Mouse (Mus musculus) heart, adult 2 months (tissue): ENCODE measurements around the gene Inca1. TPM values are rescaled to one million over a fixed set of nuclear protein-coding genes. Genes with fewer than 3 reads are reported as not detected.

ENCODE experiments used
- DNase-seq, 2 experiments: peaks; one replicate each; pipeline ENCODE4 v3.0.0; 2021
- H3K27ac ChIP-seq: fragments of 200-600 bp; 2 replicates; pipeline ENCODE4 v1.8.1; 2022
- H3K27me3 ChIP-seq: fragments of 200-500 bp; 2 replicates; pipeline ENCODE4 v1.6.1; 2012; ENCODE audit warnings: mild to moderate bottlenecking, low read length, inconsistent platforms, mixed read lengths; ENCODE audit not compliant: control insufficient read depth, insufficient read depth
- H3K36me3 ChIP-seq: fragments of 200-500 bp; 2 replicates; pipeline ENCODE4 v1.6.1; 2012; ENCODE audit warnings: low read length, inconsistent platforms; ENCODE audit not compliant: control insufficient read depth, insufficient read depth
- H3K4me1 ChIP-seq: fragments of 200-500 bp; 2 replicates; pipeline ENCODE4 v1.6.1; 2011; ENCODE audit warnings: low read length; ENCODE audit not compliant: control insufficient read depth, insufficient read depth
- H3K4me3 ChIP-seq: fragments of 200-600 bp; 2 replicates; pipeline ENCODE4 v1.8.1; 2022
- H3K79me2 ChIP-seq: fragments of 200-500 bp; replicated peaks from 2 replicates; pipeline ENCODE4 v1.6.1; 2012; ENCODE audit warnings: mild to moderate bottlenecking, inconsistent platforms, low read length, moderate library complexity, mixed read lengths; ENCODE audit not compliant: control insufficient read depth, insufficient read depth
- H3K9ac ChIP-seq: fragments of 200-500 bp; 2 replicates; pipeline ENCODE4 v1.6.1; 2012; ENCODE audit warnings: low read depth, mild to moderate bottlenecking, control low read depth, inconsistent platforms, low read length, mixed read lengths
- CTCF ChIP-seq: fragments of 200-600 bp; IDR thresholded peaks from 2 replicates; pipeline ENCODE4 v1.8.1; 2022; ENCODE audit warnings: antibody characterized with exemption, mild to moderate bottlenecking, moderate library complexity
- EP300 ChIP-seq: fragments of 200-500 bp; IDR thresholded peaks from 2 replicates; pipeline ENCODE4 v1.6.1; 2011; ENCODE audit warnings: low read depth, low read length, control low read depth; ENCODE audit not compliant: insufficient read depth
- POLR2A ChIP-seq: fragments of 200-500 bp; IDR thresholded peaks from 2 replicates; pipeline ENCODE4 v1.6.1; 2011; ENCODE audit warnings: mild to moderate bottlenecking, low read depth, low read length, control low read depth; ENCODE audit not compliant: insufficient read depth
- WGBS: fragments of 180-500 bp; shearing (Covaris S2); methylation state at CpG from one replicate; pipeline ENCODE4 v1.1.7; 2018; 5-methylcytosine and 5-hydroxymethylcytosine counted together
- intact Hi-C: fragments of 180-260 bp; cut with DNase I; formaldehyde crosslinking; loops from one replicate; pipeline ENCODE4 v1.15.1; 2025
- microRNA-seq, 2 experiments: library from miRNA; unstranded; fragments of <30 nt; microRNA quantifications; one replicate each; pipeline ENCODE4 v1.2.0; 2021
- polyA plus RNA-seq: library from polyadenylated mRNA; depleted of rRNA; stranded (reverse); fragments of >200 nt; gene quantifications from 2 replicates; pipeline ENCODE4 v1.2.3, GENCODE M21; 2012; rRNA removed
- total RNA-seq, 2 experiments: library from RNA; stranded (reverse); gene quantifications; 2 replicates each; pipeline ENCODE4 v1.2.3; 2021

Inca1 gene
- total and polyA plus RNA-seq, 3 experiments, result 4.6 to 6.9 (median 6.3) TPM

DNA sequence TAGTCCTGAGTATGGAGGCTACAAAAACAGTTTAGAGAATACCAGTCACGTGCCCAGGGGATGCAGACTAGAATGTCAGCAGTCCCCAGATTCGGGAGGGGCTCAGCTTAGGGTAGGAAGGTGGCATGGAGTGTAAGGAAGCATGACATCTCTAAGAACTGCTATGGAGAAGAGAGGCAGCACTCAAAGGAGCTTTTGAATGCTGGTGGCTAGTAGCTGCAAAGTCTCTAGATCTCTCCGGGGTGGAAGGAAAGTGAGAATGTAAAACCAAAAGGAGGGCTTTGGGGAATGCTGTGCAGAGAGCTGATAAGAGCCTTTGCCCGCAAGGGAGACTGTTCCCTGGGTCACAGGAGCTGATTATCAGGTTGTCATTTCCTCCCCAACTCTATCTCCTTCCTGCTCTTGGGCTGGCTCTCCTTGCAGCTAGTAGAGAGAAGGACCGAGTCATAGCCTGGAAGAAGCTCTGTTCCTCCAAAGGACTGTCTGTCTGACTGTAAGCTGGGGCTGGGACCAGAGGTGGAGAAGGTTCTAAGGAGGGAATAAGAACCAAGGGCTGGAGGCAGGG is 61.2 kb downstream of the Inca1 start, which contains the start of gene Gp1ba:
Gp1ba (plus strand) TSS at position 409 of the 565 bp plus-strand sequence.
- DNase-seq, result no peak
- WGBS, result 6% methylated on average over 5 of the region's 5 CpGs

More for the DNA sequence above, 61.2 kb downstream of the Inca1 start, which contains the start of gene Gp1ba:
- Histone ChIP-seq H3K79me2 (no peaks in the 10 kb centered on the region), H3K27ac (no peak within 1 kb of the TSS), H3K36me3 (no peaks in the 10 kb centered on the region), H3K9ac (no peak within 1 kb of the TSS), H3K4me3 (no peak within 1 kb of the TSS), H3K27me3 (no peaks in the 10 kb centered on the region), H3K4me1 (peaks cover 2% of the 10 kb centered on the region; the same call in 1 of the 2 replicates)
- intact Hi-C loops, result no loop called here
- TF ChIP-seq POLR2A (no peak), CTCF (no peak), EP300 (no peak)

Small RNA genes within 50 kb of the gene (microRNA-seq; reads per million reads assigned to microRNA genes)
- 0.56 to 0.77 reads per million in 2 experiments for gene Mir6925

Other genes starting within 250 kb of the Inca1 start
- gene Med11, start 248.2 kb downstream of the Inca1 start, total RNA-seq, result 1 to 10 TPM; 6.6 to 6.7 TPM
- gene Med11, start 248.2 kb downstream of the Inca1 start, polyA plus RNA-seq, result 7.8 and 9.7 TPM in 2 replicates
- 1 to 10 TPM; 1.3 to 2.9 TPM for gene Zmynd15, start 240.7 kb downstream of the Inca1 start, total RNA-seq
- 3.2 and 3.8 TPM in 2 replicates for gene Zmynd15, start 240.7 kb downstream of the Inca1 start, polyA plus RNA-seq
- 1 to 10 TPM; 7.9 to 8.8 TPM for gene Cxcl16, start 240.2 kb downstream of the Inca1 start, total RNA-seq
- gene Cxcl16, start 240.2 kb downstream of the Inca1 start, polyA plus RNA-seq, result 17.6 and 20.6 TPM in 2 replicates
- 1 to 10 TPM; 1.2 to 1.3 TPM for gene Tm4sf5, start 194.9 kb downstream of the Inca1 start, total RNA-seq
- gene Tm4sf5, start 194.9 kb downstream of the Inca1 start, polyA plus RNA-seq, result 1.5 and 2.1 TPM in 2 replicates
- gene Vmo1, start 185.5 kb downstream of the Inca1 start, total RNA-seq, result not detected
- gene Vmo1, start 185.5 kb downstream of the Inca1 start, polyA plus RNA-seq, result not detected in 2 replicates
- gene Gltpd2, start 181.0 kb downstream of the Inca1 start, total RNA-seq, result not detected
- not detected in 2 replicates for gene Gltpd2, start 181.0 kb downstream of the Inca1 start, polyA plus RNA-seq
- 100 to 1,000 TPM; 204 to 231 TPM for gene Psmb6, start 174.8 kb downstream of the Inca1 start, total RNA-seq
- 296 and 367 TPM in 2 replicates for gene Psmb6, start 174.8 kb downstream of the Inca1 start, polyA plus RNA-seq
- gene Gm40193, start 167.2 kb downstream of the Inca1 start, total RNA-seq, result not detected
- gene Gm40193, start 167.2 kb downstream of the Inca1 start, polyA plus RNA-seq, result not detected in 2 replicates
- 1 to 10 TPM; 4.3 to 5.8 TPM for gene Pld2, start 160.1 kb downstream of the Inca1 start, total RNA-seq
- 15.1 and 21.0 TPM in 2 replicates for gene Pld2, start 160.1 kb downstream of the Inca1 start, polyA plus RNA-seq
- 10 to 100 TPM; 41.3 to 46.8 TPM for gene Mink1, start 137.3 kb downstream of the Inca1 start, total RNA-seq
- 40.8 and 49.6 TPM in 2 replicates for gene Mink1, start 137.3 kb downstream of the Inca1 start, polyA plus RNA-seq
- gene 4930544D05Rik, start 84.3 kb downstream of the Inca1 start, total RNA-seq, result not detected
- 0.31 TPM in 1 of 2 replicates, not detected in the other for gene 4930544D05Rik, start 84.3 kb downstream of the Inca1 start, polyA plus RNA-seq
- not detected for gene Chrne, start 80.9 kb downstream of the Inca1 start, total RNA-seq
- gene Chrne, start 80.9 kb downstream of the Inca1 start, polyA plus RNA-seq, result not detected in 2 replicates
- under 1 TPM; 0.34 to 0.98 TPM for gene Gp1ba, start 61.0 kb downstream of the Inca1 start, total RNA-seq
- gene Gp1ba, start 61.0 kb downstream of the Inca1 start, polyA plus RNA-seq, result 0.29 and 0.59 TPM in 2 replicates
- gene Rnf167, start 52.9 kb downstream of the Inca1 start, total RNA-seq, result 10 to 100 TPM; 50.8 to 58.7 TPM
- 65.0 and 80.9 TPM in 2 replicates for gene Rnf167, start 52.9 kb downstream of the Inca1 start, polyA plus RNA-seq
- 100 to 1,000 TPM; 532 to 626 TPM for gene Slc25a11, start 52.7 kb downstream of the Inca1 start, total RNA-seq
- 632 and 932 TPM in 2 replicates for gene Slc25a11, start 52.7 kb downstream of the Inca1 start, polyA plus RNA-seq
- 100 to 1,000 TPM; 270 to 280 TPM for gene Pfn1, start 45.5 kb downstream of the Inca1 start, total RNA-seq
- gene Pfn1, start 45.5 kb downstream of the Inca1 start, polyA plus RNA-seq, result 439 and 479 TPM in 2 replicates
- gene Eno3, start 43.0 kb downstream of the Inca1 start, total RNA-seq, result 1,000 to 10,000 TPM; 1,523 to 1,659 TPM
- 1,222 and 1,919 TPM in 2 replicates for gene Eno3, start 43.0 kb downstream of the Inca1 start, polyA plus RNA-seq
- 10 to 100 TPM; 82.8 to 99.4 TPM for gene Spag7, start 30.7 kb downstream of the Inca1 start, total RNA-seq
- 72.9 and 87.8 TPM in 2 replicates for gene Spag7, start 30.7 kb downstream of the Inca1 start, polyA plus RNA-seq
- 10 to 100 TPM; 37.8 to 37.9 TPM for gene Camta2, start 12.1 kb downstream of the Inca1 start, total RNA-seq
- 27.6 and 32.5 TPM in 2 replicates for gene Camta2, start 12.1 kb downstream of the Inca1 start, polyA plus RNA-seq
- 100 to 1,000 TPM; 477 to 524 TPM for gene Kif1c, start 393 bp upstream of the Inca1 start, total RNA-seq
- 153 and 228 TPM in 2 replicates for gene Kif1c, start 393 bp upstream of the Inca1 start, polyA plus RNA-seq
- gene Zfp3, start 64.1 kb upstream of the Inca1 start, total RNA-seq, result 1 to 10 TPM; 7.5 to 8.5 TPM
- 1.5 and 3.5 TPM in 2 replicates for gene Zfp3, start 64.1 kb upstream of the Inca1 start, polyA plus RNA-seq
- gene Scimp, start 112.4 kb upstream of the Inca1 start, total RNA-seq, result under 1 TPM; 0.27 to 0.70 TPM
- gene Scimp, start 112.4 kb upstream of the Inca1 start, polyA plus RNA-seq, result 0.84 and 1.00 TPM in 2 replicates
- gene Rabep1, start 144.6 kb upstream of the Inca1 start, total RNA-seq, result 10 to 100 TPM; 36.0 to 37.2 TPM
- 3.7 and 7.7 TPM in 2 replicates for gene Rabep1, start 144.6 kb upstream of the Inca1 start, polyA plus RNA-seq